Mouse (Mus musculus) testis, adult 2 months (tissue): ENCODE results near the gene Igsf21.

Experiments
- CTCF ChIP-seq: fragments of 200-500 bp; IDR thresholded peaks from 2 replicates; pipeline ENCODE4 v1.5.1; 2012; ENCODE audit warnings: low read depth, mild to moderate bottlenecking, inconsistent platforms, low read length, moderate library complexity; ENCODE audit not compliant: control insufficient read depth, insufficient read depth, insufficient replicate concordance
- POLR2A ChIP-seq: fragments of 200-500 bp; IDR thresholded peaks from 2 replicates; pipeline ENCODE4 v1.6.1; 2012; ENCODE audit warnings: low read depth, mild to moderate bottlenecking, inconsistent platforms, low read length, moderate library complexity; ENCODE audit not compliant: control insufficient read depth

DNA sequence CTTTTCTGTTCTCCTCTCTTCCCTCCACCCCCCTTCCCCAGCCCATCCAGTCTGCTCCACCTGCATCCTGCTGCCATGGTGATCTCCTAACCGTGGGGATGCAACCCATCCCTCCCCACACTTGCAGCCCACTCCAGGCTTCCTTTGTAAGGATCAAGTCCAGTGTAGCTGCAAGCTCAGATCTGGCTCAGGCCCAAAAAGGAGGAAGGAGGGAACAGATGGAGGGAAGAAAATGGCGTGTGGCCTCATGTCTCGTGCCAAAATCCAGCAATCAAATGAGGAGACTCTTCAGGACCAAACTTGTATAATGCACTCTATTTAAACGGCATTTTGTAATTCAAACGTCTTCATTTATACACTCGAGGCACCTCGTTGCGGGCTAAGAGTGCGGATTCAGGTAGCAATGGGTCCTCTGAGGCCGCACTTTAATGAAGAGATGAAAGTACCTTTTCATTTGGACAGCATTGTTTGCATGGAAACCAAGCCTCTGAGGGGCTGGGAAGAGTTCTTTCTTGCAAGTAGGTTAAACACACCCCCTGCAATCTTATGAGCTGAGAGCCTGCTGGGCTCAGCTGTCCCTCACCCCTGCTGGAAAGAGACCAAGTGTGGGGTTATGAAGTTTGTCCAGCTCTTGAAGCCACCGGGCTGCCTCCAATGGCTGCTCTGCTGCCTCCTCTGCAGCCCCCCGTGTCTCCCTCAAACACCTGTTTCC lies 169.6 kb downstream of the Igsf21 start:
- TF ChIP-seq POLR2A = no peak
- no peak for TF ChIP-seq CTCF
